Mouse (Mus musculus) natural killer cell, adult 2 months (primary cell): Measurements from ENCODE around the gene Syt13.
A peak's percentile ranks its signal among the peaks of the same experiment; 100 is the strongest.

Source experiments
- DNase-seq, 2 experiments: peaks; one replicate each; pipeline ENCODE4 v3.0.0; 2022; ENCODE audit warnings: low spot score in 2 of 2

The Syt13 gene

GRCm38 (mm10) chr2:92924677-92925259 lies 9.9 kb downstream of the Syt13 start:
- DNase-seq = no peak

- DNase-seq = no peak
Observed at GRCm38 (mm10) chr2:92929696-92930095, 14.8 kb downstream of the Syt13 start.

GRCm38 (mm10) chr2:92931061-92931460 lies 16.2 kb downstream of the Syt13 start:
- DNase-seq = no peak

GRCm38 (mm10) chr2:92933379-92933778 lies 18.5 kb downstream of the Syt13 start:
- DNase-seq = no peak

- DNase-seq = no peak
Observed at GRCm38 (mm10) chr2:92934312-92934982, 19.5 kb downstream of the Syt13 start.

GRCm38 (mm10) chr2:92935483-92935882 lies 20.6 kb downstream of the Syt13 start:
- no peak for DNase-seq

- DNase-seq = no peak
Observed at GRCm38 (mm10) chr2:92938063-92938462, 23.2 kb downstream of the Syt13 start.

- no peak for DNase-seq
Observed at GRCm38 (mm10) chr2:92938827-92939226, 23.9 kb downstream of the Syt13 start.

GRCm38 (mm10) chr2:92940963-92941362 lies 26.1 kb downstream of the Syt13 start:
- no peak for DNase-seq

GRCm38 (mm10) chr2:92941463-92941862 lies 26.6 kb downstream of the Syt13 start:
- no peak for DNase-seq

GRCm38 (mm10) chr2:92943406-92943805 lies 28.5 kb downstream of the Syt13 start:
- DNase-seq = no peak

GRCm38 (mm10) chr2:92944356-92944755 lies 29.5 kb downstream of the Syt13 start:
- DNase-seq = no peak

GRCm38 (mm10) chr2:92945125-92945746 lies 30.3 kb downstream of the Syt13 start:
- no peak for DNase-seq

- DNase-seq = no peak
Observed at GRCm38 (mm10) chr2:92945824-92946598, 31.1 kb downstream of the Syt13 start.

- no peak for DNase-seq
Observed at GRCm38 (mm10) chr2:92947981-92948698, 33.2 kb downstream of the Syt13 start.

GRCm38 (mm10) chr2:92948699-92949300 lies 33.9 kb downstream of the Syt13 start:
- DNase-seq = no peak

GRCm38 (mm10) chr2:92949518-92949917 lies 34.6 kb downstream of the Syt13 start:
- no peak for DNase-seq

- no peak for DNase-seq
Observed at GRCm38 (mm10) chr2:92953450-92953849, 38.6 kb downstream of the Syt13 start.

GRCm38 (mm10) chr2:92954404-92955114 lies 39.7 kb downstream of the Syt13 start:
- peak; percentile 5 to 38 for DNase-seq

GRCm38 (mm10) chr2:92956943-92957342 lies 42.0 kb downstream of the Syt13 start:
- no peak for DNase-seq

- DNase-seq = no peak
Observed at GRCm38 (mm10) chr2:92958640-92959039, 43.7 kb downstream of the Syt13 start.
